Mouse (Mus musculus) spleen, adult 2 months (tissue): ENCODE data around the gene Wdr26.

Experiments
- CTCF ChIP-seq: fragments of 200-500 bp; IDR thresholded peaks from 2 replicates; pipeline ENCODE4 v1.5.1; 2011; ENCODE audit warnings: mild to moderate bottlenecking, inconsistent platforms; ENCODE audit not compliant: insufficient read depth, insufficient read length, insufficient replicate concordance; ENCODE audit errors: extremely low read depth
- POLR2A ChIP-seq: fragments of 200-500 bp; IDR thresholded peaks from 2 replicates; pipeline ENCODE4 v1.6.1; 2011; ENCODE audit warnings: low read depth, low read length, inconsistent platforms

DNA sequence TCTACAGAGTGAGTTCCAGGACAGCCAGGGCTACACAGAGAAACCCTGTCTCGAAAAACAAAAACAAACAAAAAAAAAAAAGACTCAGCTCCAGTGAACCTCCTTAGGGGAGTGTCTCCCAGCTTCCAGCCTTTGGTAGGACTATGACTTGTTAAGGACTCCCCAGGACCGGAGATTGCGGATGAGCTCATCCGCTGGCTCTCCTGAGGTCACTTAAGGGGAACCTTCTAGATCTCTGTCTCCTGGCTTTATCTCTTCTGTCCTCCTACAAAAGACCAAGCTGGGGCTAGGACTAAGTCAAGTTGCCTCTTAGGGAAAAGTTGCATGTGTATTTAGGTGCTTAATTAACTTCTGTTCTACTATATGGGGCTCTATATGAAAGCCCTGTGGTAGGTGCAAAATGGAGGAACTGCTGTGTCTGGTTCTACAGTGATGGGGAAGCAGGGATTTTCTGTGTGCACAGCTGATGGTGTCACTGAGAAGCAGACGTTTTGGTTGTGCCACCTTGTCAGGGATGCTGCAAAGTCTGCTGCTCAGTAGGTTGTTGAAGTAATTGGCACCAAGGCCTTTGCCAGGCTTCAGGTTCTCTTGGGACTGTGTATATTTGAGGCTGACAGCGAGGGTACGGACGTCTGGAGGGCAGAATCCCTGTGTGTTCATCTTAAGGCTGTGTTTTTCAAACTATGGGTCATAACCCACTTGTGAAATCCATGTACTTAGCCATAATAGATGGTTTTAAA, 2.7 kb upstream of the Wdr26 start:
- TF ChIP-seq CTCF (no peak), POLR2A (no peak)
